Mouse (Mus musculus) kidney, adult 2 months (tissue): Measurements from ENCODE around the gene Wfdc12.

ENCODE experiments used
- CTCF ChIP-seq: fragments of 200-500 bp; conservative IDR thresholded peaks from 2 replicates; pipeline ENCODE4 v1.5.1; 2011; ENCODE audit warnings: low read depth, mild to moderate bottlenecking, control low read depth, low read length, moderate library complexity, mixed read lengths; ENCODE audit not compliant: insufficient read depth, insufficient read length
- POLR2A ChIP-seq: fragments of 200-500 bp; IDR thresholded peaks from one replicate; pipeline ENCODE4 v1.6.1; 2011; ENCODE audit warnings: low read depth, low read length, control low read depth

DNA sequence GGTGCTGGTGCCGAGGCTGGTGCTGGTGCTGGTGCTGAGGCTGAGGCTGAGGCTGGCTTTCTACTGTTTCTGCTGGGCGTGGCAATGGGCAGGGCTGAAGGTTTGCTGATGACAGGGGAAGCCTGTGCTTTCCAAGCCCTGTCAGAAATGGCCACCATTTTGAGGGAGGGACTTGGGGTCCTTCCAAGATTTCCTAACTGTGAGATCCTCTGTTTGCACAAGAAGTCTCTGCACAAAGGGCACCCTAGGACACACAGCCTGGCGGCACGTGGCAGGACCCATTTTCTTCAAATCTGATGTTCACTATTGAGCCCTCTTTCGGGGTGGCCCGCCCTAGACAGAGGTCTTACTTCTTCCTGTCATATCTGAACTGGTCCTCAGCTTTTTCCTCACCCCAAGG, at the start of gene Wfdc12:
- no peak for TF ChIP-seq POLR2A
- no peak for TF ChIP-seq CTCF
